Mouse (Mus musculus): ENCODE results near the gene Olr1. TPM values are rescaled to one million over a fixed set of nuclear protein-coding genes. Genes with fewer than 3 reads are reported as not detected.
A peak's percentile ranks its signal among the peaks of the same experiment; 100 is the strongest.

The Olr1 gene
- polyA plus RNA-seq (2014; fragmentation: Nextera tagmentation; extraction: Ambion mirVana) = not detected in 2 replicates

DNA sequence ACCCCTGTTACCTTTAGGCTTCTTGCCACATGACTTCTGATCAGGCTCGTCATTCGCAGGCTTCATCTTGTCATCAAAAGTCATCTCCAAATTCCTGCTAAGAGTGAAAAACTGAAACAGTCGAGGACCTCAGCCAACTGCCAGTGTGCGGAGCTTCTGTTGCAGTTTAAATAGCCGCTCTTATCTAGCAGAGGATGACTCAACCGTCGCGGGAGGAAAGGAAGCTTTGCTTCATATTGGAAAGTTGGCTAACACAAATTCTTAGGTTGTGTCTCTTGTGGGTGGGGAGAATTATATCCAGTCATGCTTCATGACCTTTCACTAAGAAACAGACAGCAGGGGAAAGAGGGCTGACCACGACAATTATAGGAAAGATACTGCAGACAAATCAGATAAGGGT, at the start of gene Olr1:
Olr1 (minus strand) TSS at position 142 of the 400 bp plus-strand sequence.
- Histone ChIP-seq H3K36me3 (ENCODE audit: control insufficient read depth, insufficient read depth, low read length) (no peaks in the 10 kb centered on the region), H3K27ac (ENCODE audit: low read depth, low read length) (no peak within 1 kb of the TSS), H3K27me3 (ENCODE audit: control insufficient read depth, insufficient read depth, low read length) (no peaks in the 10 kb centered on the region), H3K9me3 (ENCODE audit: control insufficient read depth, low read length) (no peaks in the 10 kb centered on the region), H3K4me2 (ENCODE audit: low read depth) (no peak within 1 kb of the TSS), H3K9ac (ENCODE audit: low read length) (no peak within 1 kb of the TSS), H3K4me1 (ENCODE audit: control insufficient read depth, insufficient read depth, low read length) (no peaks in the 10 kb centered on the region), H3K4me3 (ENCODE audit: low read depth, low read length) (no peak within 1 kb of the TSS)
- ATAC-seq (ENCODE audit: insufficient read depth, low FRiP score, low TSS enrichment) (no peak), DNase-seq (ENCODE audit: low spot score) (no peak)
- WGBS = 89% methylated on average over 9 of the region's 9 CpGs

DNA sequence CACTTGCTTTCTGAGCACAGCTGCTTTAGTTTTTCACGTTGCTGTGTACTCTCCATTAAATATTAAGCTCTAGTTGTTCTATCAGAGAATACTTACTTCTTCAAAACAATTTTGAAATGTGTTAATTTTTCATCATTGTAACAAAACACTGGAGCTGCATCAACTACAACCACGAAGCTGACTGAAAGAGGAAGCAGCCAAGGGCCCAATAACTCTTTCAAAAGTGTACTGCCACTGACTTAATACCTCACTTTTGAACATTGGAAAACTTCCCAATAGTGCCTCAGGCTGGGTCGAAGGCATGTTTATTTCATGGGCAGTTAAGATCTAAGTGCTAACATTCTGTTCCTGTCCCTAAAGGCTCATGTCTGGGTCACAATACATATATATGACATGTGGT, 41.0 kb upstream of the Olr1 start:
- DNase-seq (ENCODE audit: low spot score) = no peak
- H3K9ac ChIP-seq (ENCODE audit: low read length) = no peak overlapping the region
- no peak overlapping the region for H3K4me3 ChIP-seq (ENCODE audit: low read depth, low read length)
- 80% methylated on average over 3 of the region's 3 CpGs for WGBS
- H3K27me3 ChIP-seq (ENCODE audit: control insufficient read depth, insufficient read depth, low read length) = no peaks in the 10 kb centered on the region
- H3K27ac ChIP-seq (ENCODE audit: low read depth, low read length) = no peak overlapping the region
- no peak for ATAC-seq (ENCODE audit: insufficient read depth, low FRiP score, low TSS enrichment)
- H3K36me3 ChIP-seq (ENCODE audit: control insufficient read depth, insufficient read depth, low read length) = no peaks in the 10 kb centered on the region
- H3K4me1 ChIP-seq (ENCODE audit: control insufficient read depth, insufficient read depth, low read length) = no peaks in the 10 kb centered on the region
- H3K4me2 ChIP-seq (ENCODE audit: low read depth) = no peak overlapping the region
- no peaks in the 10 kb centered on the region for H3K9me3 ChIP-seq (ENCODE audit: control insufficient read depth, low read length)

DNA sequence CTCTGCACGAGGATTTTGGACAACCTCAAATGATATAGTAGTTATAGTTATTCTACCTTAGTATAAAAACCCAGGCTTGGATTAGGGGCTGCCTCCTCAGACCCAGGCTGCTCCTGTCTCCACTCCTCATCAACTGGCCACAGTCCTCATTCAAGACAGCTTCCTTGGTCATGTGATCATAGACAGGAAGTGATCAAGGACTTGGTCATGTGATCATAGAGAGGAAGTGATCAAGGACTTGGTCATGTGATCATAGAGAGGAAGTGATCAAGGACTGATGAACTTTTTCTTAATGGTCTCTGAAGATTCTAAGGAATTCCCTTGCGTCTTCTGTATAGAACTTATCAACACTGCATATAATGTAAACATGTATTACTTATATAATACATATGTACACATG, 40.3 kb upstream of the Olr1 start:
- Histone ChIP-seq H3K9ac (ENCODE audit: low read length) (no peak overlapping the region), H3K4me3 (ENCODE audit: low read depth, low read length) (no peak overlapping the region), H3K9me3 (ENCODE audit: control insufficient read depth, low read length) (no peaks in the 10 kb centered on the region), H3K27me3 (ENCODE audit: control insufficient read depth, insufficient read depth, low read length) (no peaks in the 10 kb centered on the region), H3K4me1 (ENCODE audit: control insufficient read depth, insufficient read depth, low read length) (no peaks in the 10 kb centered on the region), H3K27ac (ENCODE audit: low read depth, low read length) (no peak overlapping the region), H3K36me3 (ENCODE audit: control insufficient read depth, insufficient read depth, low read length) (no peaks in the 10 kb centered on the region), H3K4me2 (ENCODE audit: low read depth) (no peak overlapping the region)
- ATAC-seq (ENCODE audit: insufficient read depth, low FRiP score, low TSS enrichment) (no peak), DNase-seq (ENCODE audit: low spot score) (no peak)
- WGBS = 80% methylated on average over 2 of the region's 2 CpGs

DNA sequence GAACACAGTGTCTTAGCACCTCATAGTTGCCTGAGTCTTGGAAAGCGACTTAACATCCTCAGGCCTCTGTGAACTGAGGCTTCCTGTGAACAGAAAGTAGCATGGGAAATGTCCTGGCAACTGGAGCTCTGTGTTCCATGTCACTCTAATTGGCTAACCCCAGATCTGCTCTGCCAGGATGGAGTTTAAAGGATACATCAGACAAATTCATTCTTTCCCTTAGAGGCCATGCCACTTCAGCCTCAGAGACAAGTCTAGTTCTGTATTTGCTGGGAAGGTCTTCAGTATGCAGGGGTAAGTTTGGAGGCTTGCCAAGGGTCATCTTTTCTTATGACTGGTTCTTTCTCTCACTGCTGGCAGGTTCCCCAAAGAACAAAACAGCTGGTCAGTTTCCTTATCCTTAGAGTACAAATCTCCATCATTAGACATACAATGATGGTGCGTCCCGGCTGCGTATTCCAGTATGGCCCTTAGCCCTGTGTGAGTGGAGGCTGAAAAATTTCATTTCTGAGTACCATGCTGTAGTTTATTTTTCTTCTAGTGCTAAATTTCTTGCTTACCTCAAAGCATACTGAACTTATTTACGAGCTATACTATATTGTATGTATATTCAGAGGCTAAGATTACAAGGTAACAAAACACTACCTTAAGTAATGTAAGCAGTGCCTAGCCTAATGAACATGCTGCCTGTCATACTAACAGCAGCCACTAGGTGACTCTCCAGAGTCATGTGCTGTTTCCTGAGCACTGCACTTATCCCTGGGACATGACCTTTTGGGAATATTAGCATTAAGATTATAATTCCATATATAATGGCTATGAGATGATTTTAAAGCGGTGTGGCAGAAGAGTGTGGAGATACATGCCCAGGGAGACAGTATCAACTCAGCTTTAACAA, 37.0 kb upstream of the Olr1 start:
- H3K9me3 ChIP-seq (ENCODE audit: control insufficient read depth, low read length) = no peaks in the 10 kb centered on the region

DNA sequence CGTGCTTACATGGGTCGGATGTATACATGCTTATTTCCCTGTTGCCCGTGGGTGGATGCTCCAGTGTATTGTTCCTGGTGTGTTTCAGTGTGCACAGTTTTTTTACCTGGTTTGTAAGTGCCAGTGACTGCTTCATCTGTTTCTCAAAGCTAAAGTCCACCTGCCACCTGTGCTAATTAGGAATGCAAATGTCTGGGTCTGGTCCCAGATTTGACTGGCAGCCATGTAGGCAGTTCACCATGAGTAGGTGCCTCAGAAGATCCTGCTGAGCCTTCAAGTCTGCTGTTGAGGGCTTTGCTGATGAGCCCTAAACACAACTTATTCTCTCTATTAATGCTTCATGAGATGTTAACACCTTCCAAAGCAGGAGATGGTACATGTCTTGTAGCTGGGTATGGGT, 35.6 kb upstream of the Olr1 start:
- H3K4me2 ChIP-seq (ENCODE audit: low read depth) = no peak overlapping the region
- DNase-seq (ENCODE audit: low spot score) (no peak), ATAC-seq (ENCODE audit: insufficient read depth, low FRiP score, low TSS enrichment) (no peak)
- H3K27me3 ChIP-seq (ENCODE audit: control insufficient read depth, insufficient read depth, low read length) = no peaks in the 10 kb centered on the region
- H3K4me1 ChIP-seq (ENCODE audit: control insufficient read depth, insufficient read depth, low read length) = no peaks in the 10 kb centered on the region
- H3K9me3 ChIP-seq (ENCODE audit: control insufficient read depth, low read length) = no peaks in the 10 kb centered on the region
- 91% methylated on average over 3 of the region's 3 CpGs for WGBS
- no peak overlapping the region for H3K9ac ChIP-seq (ENCODE audit: low read length)
- no peak overlapping the region for H3K27ac ChIP-seq (ENCODE audit: low read depth, low read length)
- no peaks in the 10 kb centered on the region for H3K36me3 ChIP-seq (ENCODE audit: control insufficient read depth, insufficient read depth, low read length)
- H3K4me3 ChIP-seq (ENCODE audit: low read depth, low read length) = no peak overlapping the region

More for the DNA sequence above, 37.0 kb upstream of the Olr1 start:
- no peaks in the 10 kb centered on the region for H3K27me3 ChIP-seq (ENCODE audit: control insufficient read depth, insufficient read depth, low read length)
- no peak overlapping the region for H3K4me2 ChIP-seq (ENCODE audit: low read depth)
- no peak overlapping the region for H3K4me3 ChIP-seq (ENCODE audit: low read depth, low read length)
- no peak overlapping the region for H3K9ac ChIP-seq (ENCODE audit: low read length)
- 60% methylated on average over 6 of the region's 6 CpGs for WGBS
- peak; percentile 70 for ATAC-seq (ENCODE audit: insufficient read depth, low FRiP score, low TSS enrichment)
- DNase-seq (ENCODE audit: low spot score) = peak; percentile 56
- no peaks in the 10 kb centered on the region for H3K4me1 ChIP-seq (ENCODE audit: control insufficient read depth, insufficient read depth, low read length)
- no peak overlapping the region for H3K27ac ChIP-seq (ENCODE audit: low read depth, low read length)
- no peaks in the 10 kb centered on the region for H3K36me3 ChIP-seq (ENCODE audit: control insufficient read depth, insufficient read depth, low read length)

DNA sequence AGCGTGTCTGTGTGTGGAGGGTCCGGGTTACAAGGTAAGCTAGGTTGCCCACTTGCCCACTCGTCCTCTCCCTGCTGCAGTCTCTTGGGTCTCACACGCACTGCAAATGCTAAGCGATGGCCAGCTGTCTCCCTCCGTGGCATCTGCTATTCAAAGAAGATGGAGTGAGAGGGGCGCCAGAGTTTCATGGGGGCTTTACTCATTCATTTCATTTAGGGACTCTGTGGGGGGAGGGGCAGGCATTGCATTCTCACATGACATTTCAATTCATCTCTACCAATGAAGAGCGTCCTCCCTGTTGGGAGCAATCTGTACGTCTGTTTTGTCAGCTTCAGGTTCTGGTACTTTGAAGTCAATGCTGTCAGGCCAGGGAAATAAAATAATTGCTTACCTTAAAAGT, 35.0 kb upstream of the Olr1 start:
- Histone ChIP-seq H3K27me3 (ENCODE audit: control insufficient read depth, insufficient read depth, low read length) (no peaks in the 10 kb centered on the region), H3K9ac (ENCODE audit: low read length) (no peak overlapping the region), H3K4me2 (ENCODE audit: low read depth) (no peak overlapping the region), H3K4me3 (ENCODE audit: low read depth, low read length) (no peak overlapping the region), H3K9me3 (ENCODE audit: control insufficient read depth, low read length) (no peaks in the 10 kb centered on the region), H3K27ac (ENCODE audit: low read depth, low read length) (no peak overlapping the region), H3K4me1 (ENCODE audit: control insufficient read depth, insufficient read depth, low read length) (no peaks in the 10 kb centered on the region), H3K36me3 (ENCODE audit: control insufficient read depth, insufficient read depth, low read length) (no peaks in the 10 kb centered on the region)
- DNase-seq (ENCODE audit: low spot score) = no peak
- ATAC-seq (ENCODE audit: insufficient read depth, low FRiP score, low TSS enrichment) = no peak
- WGBS = 60% methylated on average over 9 of the region's 9 CpGs

DNA sequence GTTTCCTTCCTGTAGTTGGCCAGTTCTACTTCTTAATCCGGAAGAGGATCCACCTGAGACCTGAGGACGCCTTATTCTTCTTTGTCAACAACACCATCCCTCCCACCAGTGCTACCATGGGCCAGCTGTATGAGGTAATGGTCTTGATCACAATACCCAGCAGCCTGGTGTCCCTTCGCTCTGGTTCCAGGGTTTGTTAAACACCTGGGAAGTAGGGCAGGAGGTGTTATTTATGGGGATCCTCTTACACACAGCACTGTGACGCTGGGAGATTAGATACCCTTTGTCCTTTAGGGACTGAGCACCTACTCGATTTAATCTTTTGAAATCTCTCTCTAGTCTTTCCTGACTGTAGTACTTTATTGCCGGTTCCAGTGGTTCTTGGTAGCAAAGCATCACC, 31.6 kb upstream of the Olr1 start:
- WGBS = 87% methylated on average over 6 of the region's 6 CpGs

DNA sequence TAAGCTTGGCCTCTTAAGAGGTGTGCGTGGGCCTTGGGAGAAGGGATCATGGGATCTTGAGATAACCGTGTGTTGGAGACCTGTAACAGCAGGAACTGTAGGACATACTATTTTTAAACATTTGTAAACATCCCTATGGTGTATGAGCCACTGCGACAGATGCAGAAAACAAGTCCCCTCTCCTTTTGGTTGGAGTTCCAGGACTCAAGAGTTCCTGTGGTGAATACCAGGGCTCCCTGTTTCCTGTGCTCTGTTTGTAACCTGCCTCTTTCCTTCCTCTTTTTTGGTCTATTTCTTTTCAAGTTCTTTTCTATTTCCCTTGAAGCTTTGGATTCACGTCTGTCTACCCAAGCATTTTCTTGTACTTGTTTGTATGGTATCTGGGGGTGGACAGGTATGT, 28.8 kb upstream of the Olr1 start:
- no peak overlapping the region for H3K9ac ChIP-seq (ENCODE audit: low read length)
- DNase-seq (ENCODE audit: low spot score) = no peak

More for the DNA sequence above, 31.6 kb upstream of the Olr1 start:
- no peak overlapping the region for H3K9ac ChIP-seq (ENCODE audit: low read length)
- no peaks in the 10 kb centered on the region for H3K36me3 ChIP-seq (ENCODE audit: control insufficient read depth, insufficient read depth, low read length)
- no peak for DNase-seq (ENCODE audit: low spot score)
- no peak for ATAC-seq (ENCODE audit: insufficient read depth, low FRiP score, low TSS enrichment)
- H3K4me2 ChIP-seq (ENCODE audit: low read depth) = no peak overlapping the region
- no peaks in the 10 kb centered on the region for H3K27me3 ChIP-seq (ENCODE audit: control insufficient read depth, insufficient read depth, low read length)
- H3K4me3 ChIP-seq (ENCODE audit: low read depth, low read length) = no peak overlapping the region
- no peaks in the 10 kb centered on the region for H3K4me1 ChIP-seq (ENCODE audit: control insufficient read depth, insufficient read depth, low read length)
- H3K9me3 ChIP-seq (ENCODE audit: control insufficient read depth, low read length) = no peaks in the 10 kb centered on the region
- no peak overlapping the region for H3K27ac ChIP-seq (ENCODE audit: low read depth, low read length)

DNA sequence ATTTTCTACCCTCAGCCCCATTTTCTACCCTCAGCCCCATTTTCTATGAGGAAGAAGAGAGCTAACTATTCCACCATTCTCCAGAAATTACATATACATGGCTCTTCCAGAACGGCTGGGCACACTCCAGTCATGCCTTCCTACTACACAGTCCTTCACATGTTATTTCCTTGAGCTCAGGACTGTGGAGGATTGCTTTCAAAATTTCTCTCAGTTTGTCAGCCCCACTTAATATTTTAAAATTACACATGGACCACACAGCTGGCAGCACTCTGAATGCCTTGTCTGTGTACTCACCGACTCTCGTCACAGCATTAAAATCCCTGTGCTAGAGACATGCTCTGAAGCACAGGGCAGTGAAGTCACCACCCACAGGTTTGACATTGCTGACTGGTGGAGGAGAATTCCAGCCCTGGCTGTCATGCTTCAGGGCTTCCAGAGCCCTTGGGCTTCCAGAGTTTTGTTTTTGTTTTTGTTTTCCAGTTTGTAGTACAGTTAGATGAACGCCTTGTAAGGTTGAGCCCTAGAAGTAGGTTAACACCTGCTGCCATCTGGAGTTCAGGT, 27.7 kb upstream of the Olr1 start:
- WGBS = 69% methylated on average over 4 of the region's 4 CpGs
- H3K27ac ChIP-seq (ENCODE audit: low read depth, low read length) = no peak overlapping the region

More for the DNA sequence above, 28.8 kb upstream of the Olr1 start:
- WGBS = 89% methylated on average over 4 of the region's 4 CpGs
- H3K36me3 ChIP-seq (ENCODE audit: control insufficient read depth, insufficient read depth, low read length) = no peaks in the 10 kb centered on the region
- 0 out of 2 replicates have a peak, but pooled peaks cover 3% of the 10 kb centered on the region for H3K4me1 ChIP-seq (ENCODE audit: control insufficient read depth, insufficient read depth, low read length)
- H3K27me3 ChIP-seq (ENCODE audit: control insufficient read depth, insufficient read depth, low read length) = no peaks in the 10 kb centered on the region
- H3K4me3 ChIP-seq (ENCODE audit: low read depth, low read length) = no peak overlapping the region
- H3K9me3 ChIP-seq (ENCODE audit: control insufficient read depth, low read length) = no peaks in the 10 kb centered on the region
- no peak overlapping the region for H3K4me2 ChIP-seq (ENCODE audit: low read depth)
- no peak overlapping the region for H3K27ac ChIP-seq (ENCODE audit: low read depth, low read length)
- no peak for ATAC-seq (ENCODE audit: insufficient read depth, low FRiP score, low TSS enrichment)

More for the DNA sequence above, 27.7 kb upstream of the Olr1 start:
- ATAC-seq (ENCODE audit: insufficient read depth, low FRiP score, low TSS enrichment) (no peak), DNase-seq (ENCODE audit: low spot score) (peak; percentile 7)
- Histone ChIP-seq H3K4me2 (ENCODE audit: low read depth) (peak overlapping the region; percentile 62), H3K4me1 (ENCODE audit: control insufficient read depth, insufficient read depth, low read length) (0 out of 2 replicates have a peak, but pooled peaks cover 3% of the 10 kb centered on the region), H3K36me3 (ENCODE audit: control insufficient read depth, insufficient read depth, low read length) (no peaks in the 10 kb centered on the region), H3K4me3 (ENCODE audit: low read depth, low read length) (peak overlapping the region; percentile 81), H3K9me3 (ENCODE audit: control insufficient read depth, low read length) (no peaks in the 10 kb centered on the region), H3K9ac (ENCODE audit: low read length) (peak overlapping the region; percentile 8; the same call in 1 of the 2 replicates), H3K27me3 (ENCODE audit: control insufficient read depth, insufficient read depth, low read length) (no peaks in the 10 kb centered on the region)

Data from neural tube, embryonic 11.5 days (tissue).